Mouse (Mus musculus) cerebellum, adult 2 months (tissue): ENCODE results near the gene Aanat. TPM values are rescaled to one million over a fixed set of nuclear protein-coding genes. Genes with fewer than 3 reads are reported as not detected.

ENCODE experiments used
- DNase-seq, 2 experiments: peaks; one replicate each; pipeline ENCODE4 v3.0.0; 2021
- H3K27ac ChIP-seq: fragments of 200-500 bp; 2 replicates; pipeline ENCODE4 v1.5.1; 2012; ENCODE audit warnings: low read length, control low read depth, inconsistent platforms; ENCODE audit not compliant: insufficient read depth
- H3K27me3 ChIP-seq: fragments of 200-500 bp; 2 replicates; pipeline ENCODE4 v1.6.1; 2012; ENCODE audit warnings: inconsistent platforms, mild to moderate bottlenecking, low read length, moderate library complexity; ENCODE audit not compliant: control insufficient read depth, insufficient read depth
- H3K4me1 ChIP-seq: fragments of 200-500 bp; 2 replicates; pipeline ENCODE4 v1.6.1; 2011; ENCODE audit warnings: low read length; ENCODE audit not compliant: control insufficient read depth, insufficient read depth
- H3K4me3 ChIP-seq: fragments of 200-500 bp; replicated peaks from 2 replicates; pipeline ENCODE3; 2011; ENCODE audit warnings: mild to moderate bottlenecking, low read depth, low read length, control low read depth; ENCODE audit not compliant: insufficient read depth
- CTCF ChIP-seq: fragments of 200-500 bp; IDR thresholded peaks from 2 replicates; pipeline ENCODE4 v1.5.1; 2011; ENCODE audit warnings: low read depth, mild to moderate bottlenecking, control low read depth, low read length, moderate library complexity, borderline replicate concordance; ENCODE audit not compliant: insufficient read depth
- POLR2A ChIP-seq: fragments of 200-500 bp; IDR thresholded peaks from 2 replicates; pipeline ENCODE4 v1.6.1; 2011; ENCODE audit warnings: low read length, control low read depth, borderline replicate concordance; ENCODE audit not compliant: insufficient read depth
- WGBS: fragments of 180-500 bp; shearing (Covaris S2); methylation state at CpG from one replicate; pipeline ENCODE4 v1.1.7; 2018; 5-methylcytosine and 5-hydroxymethylcytosine counted together
- polyA plus RNA-seq: library from polyadenylated mRNA; depleted of rRNA; stranded (reverse); fragments of >200 nt; gene quantifications from 2 replicates; pipeline ENCODE4 v1.2.3, GENCODE M21; 2012

Gene Aanat
- polyA plus RNA-seq, 1 experiment, result 1.3 TPM

DNA sequence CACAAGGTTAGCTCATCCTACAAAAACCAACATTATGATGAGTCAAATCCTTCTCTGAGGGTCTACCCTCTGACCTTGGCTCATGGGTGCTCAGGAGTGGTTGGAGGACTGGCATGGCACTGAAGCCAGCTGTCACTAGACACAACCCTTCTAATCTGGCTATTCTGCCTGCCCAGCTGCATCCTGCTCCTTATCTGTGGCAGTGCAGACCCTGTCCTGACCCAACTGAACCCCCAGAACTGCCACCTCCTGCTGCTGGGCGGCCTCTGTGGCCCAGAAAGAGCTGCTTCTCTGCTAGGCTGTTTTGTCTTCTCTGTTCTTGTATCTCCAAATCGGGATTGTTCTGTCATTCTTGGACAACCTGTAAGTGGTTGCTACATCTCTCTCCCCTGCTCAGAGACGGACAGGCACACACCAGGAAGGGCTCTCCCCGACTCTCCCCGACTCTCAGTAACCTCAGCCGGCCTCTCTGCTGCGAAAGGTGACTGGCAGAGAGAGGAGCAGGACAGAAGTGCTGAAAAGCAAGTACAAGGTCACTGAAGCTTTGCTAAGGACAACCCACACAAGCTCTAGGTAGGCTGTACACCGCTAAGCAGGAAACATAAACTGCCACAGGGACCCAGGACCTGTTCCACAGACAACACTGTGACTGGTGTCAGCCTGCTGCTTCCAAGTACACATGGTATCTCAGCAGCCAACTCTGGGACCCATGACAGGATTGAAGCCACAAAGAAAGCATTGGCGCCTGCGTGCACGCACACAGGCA, 36.8 kb upstream of the Aanat start:
- H3K27me3 ChIP-seq, result no peaks in the 10 kb centered on the region
- no peak for TF ChIP-seq CTCF
- no peak for TF ChIP-seq POLR2A
- WGBS, result 69% methylated on average over 11 of the region's 11 CpGs

DNA sequence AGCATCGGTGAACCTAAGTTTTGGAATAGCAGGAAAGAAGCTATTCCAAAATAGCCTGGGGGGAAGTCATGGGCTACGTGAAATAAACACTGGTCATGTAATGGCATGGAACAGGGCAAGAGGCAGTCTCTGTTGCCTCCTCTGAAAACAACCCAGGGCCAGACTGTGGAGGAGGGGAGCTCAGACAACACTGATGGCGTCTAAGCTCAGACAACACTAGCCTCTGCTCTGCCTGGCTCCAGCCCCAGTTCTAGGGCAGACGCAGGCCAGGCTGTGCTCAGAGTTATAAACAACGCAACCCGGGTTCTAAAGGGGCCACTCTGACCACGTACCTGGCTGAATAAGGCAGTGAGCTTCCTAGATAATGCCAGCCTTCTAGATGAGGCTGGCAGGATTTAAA, 35.5 kb upstream of the Aanat start:
- H3K27ac ChIP-seq, result no peak overlapping the region
- 40% methylated on average over 7 of the region's 7 CpGs for WGBS
- H3K4me3 ChIP-seq, result no peak overlapping the region
- no peaks in the 10 kb centered on the region for H3K27me3 ChIP-seq
- H3K4me1 ChIP-seq, result peaks cover 68% of the 10 kb centered on the region
- no peak for DNase-seq
- TF ChIP-seq CTCF, result no peak
- no peak for TF ChIP-seq POLR2A

More for the DNA sequence above, 36.8 kb upstream of the Aanat start:
- Histone ChIP-seq H3K27ac (no peak overlapping the region), H3K4me1 (peaks cover 60% of the 10 kb centered on the region), H3K4me3 (no peak overlapping the region)
- DNase-seq, result no peak

DNA sequence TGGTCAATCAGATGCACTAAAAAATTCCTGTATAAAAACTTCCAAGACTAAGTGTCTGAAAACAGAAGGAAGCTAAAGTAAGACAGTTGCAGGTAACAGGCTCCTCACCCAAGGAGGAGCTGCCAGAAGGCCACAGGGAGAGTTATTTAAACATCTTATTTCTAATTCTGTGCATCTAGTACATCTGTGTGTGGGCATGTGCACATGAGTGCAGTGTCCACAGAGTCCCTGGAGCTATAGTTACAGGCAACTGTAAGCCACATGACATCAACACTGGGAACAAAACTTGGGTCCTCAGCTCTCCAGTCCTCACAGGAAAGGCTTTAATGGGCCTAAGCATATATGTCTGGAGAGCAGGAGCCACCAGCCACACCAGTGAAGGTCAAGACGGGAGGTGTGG, 34.0 kb upstream of the Aanat start:
- H3K4me3 ChIP-seq, result no peak overlapping the region
- DNase-seq, result no peak
- TF ChIP-seq CTCF (no peak), POLR2A (no peak)
- WGBS, result 89% methylated on average over 1 of the region's 1 CpGs
- no peaks in the 10 kb centered on the region for H3K27me3 ChIP-seq
- H3K27ac ChIP-seq, result no peak overlapping the region
- H3K4me1 ChIP-seq, result peaks cover 70% of the 10 kb centered on the region

DNA sequence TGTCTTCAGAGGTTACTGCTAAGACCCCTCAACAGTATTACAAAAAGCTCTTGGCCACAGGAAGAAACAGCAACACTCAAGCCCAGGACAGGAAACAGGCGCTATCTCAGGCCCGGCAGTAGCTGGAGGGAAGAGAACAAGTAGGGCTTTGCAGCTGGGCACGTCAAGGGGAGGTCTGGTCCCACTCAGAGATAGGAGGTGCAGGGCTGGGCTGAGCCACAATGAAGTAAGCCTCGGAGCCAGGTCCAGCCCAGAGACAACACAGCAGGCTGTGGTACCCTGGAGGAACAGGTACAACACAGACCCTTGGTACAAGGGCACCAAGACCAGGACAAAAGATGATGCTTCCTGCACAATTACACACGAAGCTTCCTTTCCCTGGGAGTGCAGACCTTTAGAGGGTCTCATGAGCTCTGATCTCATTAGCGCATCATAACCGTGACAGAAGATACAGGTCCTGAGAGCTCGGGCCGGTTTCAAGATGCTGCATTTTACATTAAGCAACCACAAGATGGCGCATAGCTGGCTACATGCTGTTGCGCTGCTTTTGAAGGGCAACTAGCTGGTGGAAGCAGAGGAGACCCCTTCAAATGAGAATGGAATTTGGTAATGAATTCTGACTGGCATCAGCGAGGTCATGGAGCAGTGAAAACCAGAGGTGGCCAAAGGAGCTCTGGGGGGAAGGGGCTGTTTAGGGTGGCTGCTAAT, 31.9 kb upstream of the Aanat start:
- Histone ChIP-seq H3K4me3 (no peak overlapping the region), H3K4me1 (peaks cover 67% of the 10 kb centered on the region), H3K27me3 (no peaks in the 10 kb centered on the region), H3K27ac (no peak overlapping the region)
- DNase-seq, result peak; percentile 55 to 59
- WGBS, result 35% methylated on average over 12 of the region's 12 CpGs
- peak; percentile 79 for TF ChIP-seq CTCF
- TF ChIP-seq POLR2A, result no peak

GRCm38 (mm10) chr11:116555572-116555971, 30.7 kb upstream of the Aanat start:
- Histone ChIP-seq H3K27ac (no peak overlapping the region), H3K4me1 (peaks cover 61% of the 10 kb centered on the region), H3K4me3 (no peak overlapping the region), H3K27me3 (no peaks in the 10 kb centered on the region)
- TF ChIP-seq POLR2A, result no peak
- TF ChIP-seq CTCF, result no peak
- no peak for DNase-seq
- WGBS, result 58% methylated on average over 1 of the region's 1 CpGs

- Histone ChIP-seq H3K27ac (no peak overlapping the region), H3K4me1 (peaks cover 55% of the 10 kb centered on the region), H3K27me3 (no peaks in the 10 kb centered on the region), H3K4me3 (no peak overlapping the region)
- WGBS, result 32% methylated on average over 6 of the region's 6 CpGs
- DNase-seq, result peak in 1 of 2 experiments; percentile 49
- TF ChIP-seq POLR2A (no peak), CTCF (no peak)
These were observed 29.9 kb upstream of the Aanat start for GRCm38 (mm10) chr11:116556308-116556707.

DNA sequence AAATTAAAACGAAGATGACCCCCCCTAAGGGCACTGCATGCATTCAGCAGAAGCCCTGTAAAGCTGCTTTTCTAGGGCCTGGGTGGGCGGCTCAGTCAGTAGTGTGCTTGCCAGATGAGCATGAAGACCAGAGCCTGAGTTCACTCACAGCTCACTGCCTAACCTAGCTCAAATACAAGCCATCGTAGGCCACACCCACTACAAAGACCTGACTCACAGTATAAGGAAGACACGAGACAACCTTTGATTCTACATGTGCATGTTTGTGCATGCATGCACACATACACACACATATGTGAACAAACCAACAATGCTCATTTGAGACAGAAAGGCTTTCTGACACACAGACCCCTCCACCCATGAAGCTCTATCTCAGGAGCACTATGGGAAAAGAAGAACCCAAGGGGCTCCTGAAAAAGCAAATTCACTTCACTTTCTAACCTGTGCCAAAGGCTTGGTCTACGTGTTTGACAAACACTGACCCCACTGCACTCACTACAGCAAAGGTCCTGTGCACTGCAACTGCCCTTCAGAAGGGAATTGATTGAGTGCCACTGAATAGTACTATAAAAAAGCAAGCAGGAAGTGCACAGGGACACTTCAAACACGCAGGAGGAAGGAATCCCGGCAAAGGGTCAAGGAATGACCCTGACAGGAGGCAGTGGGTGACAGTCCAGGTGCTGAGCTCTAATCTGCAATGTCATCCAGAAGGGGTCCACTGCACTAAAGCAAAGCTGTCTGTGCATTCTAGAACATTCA, 20.8 kb upstream of the Aanat start:
- WGBS, result 70% methylated on average over 7 of the region's 7 CpGs
- peaks cover 17% of the 10 kb centered on the region for H3K4me1 ChIP-seq
- no peak overlapping the region for H3K4me3 ChIP-seq

GRCm38 (mm10) chr11:116567531-116567930, 18.7 kb upstream of the Aanat start:
- Histone ChIP-seq H3K27ac (no peak overlapping the region), H3K4me1 (peaks cover 35% of the 10 kb centered on the region), H3K27me3 (no peaks in the 10 kb centered on the region), H3K4me3 (no peak overlapping the region)
- WGBS, result 29% methylated on average over 8 of the region's 8 CpGs
- no peak for DNase-seq
- TF ChIP-seq CTCF (no peak), POLR2A (no peak)

More for the DNA sequence above, 20.8 kb upstream of the Aanat start:
- TF ChIP-seq POLR2A (no peak), CTCF (no peak)
- DNase-seq, result no peak
- Histone ChIP-seq H3K27ac (no peak overlapping the region), H3K27me3 (no peaks in the 10 kb centered on the region)
